Mouse (Mus musculus) layer of hippocampus, postnatal 10 days (tissue): ENCODE measurements around the gene Dnah3. TPM values are rescaled to one million over a fixed set of nuclear protein-coding genes. Genes with fewer than 3 reads are reported as not detected.
A peak's percentile ranks its signal among the peaks of the same experiment; 100 is the strongest.

ENCODE experiments used
- DNase-seq, 2 experiments: peaks; one replicate each; pipeline ENCODE4 v3.0.0; 2021; ENCODE audit warnings: low spot score in 2 of 2
- total RNA-seq, 2 experiments: library from RNA; stranded (reverse); gene quantifications; 2 replicates each; pipeline ENCODE4 v1.2.3; 2021

The Dnah3 gene
- total RNA-seq, 2 experiments from 2014 or later, result 0.37 to 0.42 TPM

DNA sequence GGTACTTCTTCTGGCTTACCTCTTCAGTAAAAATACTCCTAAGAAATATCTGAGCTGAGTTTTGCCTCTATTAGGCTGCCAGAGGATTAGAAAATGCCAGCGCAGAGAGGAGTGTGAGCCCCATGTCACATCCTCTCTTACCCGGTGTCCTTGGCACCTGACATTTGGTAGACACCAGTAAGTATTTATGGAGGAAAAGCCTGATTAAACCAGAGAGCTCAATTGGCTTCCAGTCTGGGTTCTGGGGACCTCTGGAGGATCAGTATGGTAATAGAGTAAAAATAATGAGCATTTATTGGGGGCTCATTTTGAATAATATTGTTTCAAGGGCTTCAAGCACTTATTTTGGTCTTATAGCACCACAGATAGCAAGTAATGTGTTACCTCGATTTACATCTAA, 39.6 kb downstream of the Dnah3 start:
- no peak for DNase-seq

DNA sequence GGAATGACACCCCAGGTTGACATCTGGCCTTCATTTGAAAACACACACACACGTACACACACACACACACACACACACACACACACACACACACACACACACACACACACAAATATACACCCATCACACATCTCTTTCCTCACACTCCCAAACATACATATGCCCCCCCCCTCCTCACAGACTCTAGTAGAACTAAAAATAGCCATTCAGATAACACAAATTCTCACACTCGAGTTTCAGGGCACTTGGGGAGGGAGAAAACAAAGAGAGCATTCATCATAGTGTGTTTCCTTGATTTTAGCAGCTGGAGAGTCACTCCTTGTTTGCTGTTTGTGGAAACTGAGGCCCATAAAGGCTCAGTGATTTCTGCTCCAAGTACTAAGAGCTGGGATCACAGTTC, 41.1 kb downstream of the Dnah3 start:
- DNase-seq, result no peak

DNA sequence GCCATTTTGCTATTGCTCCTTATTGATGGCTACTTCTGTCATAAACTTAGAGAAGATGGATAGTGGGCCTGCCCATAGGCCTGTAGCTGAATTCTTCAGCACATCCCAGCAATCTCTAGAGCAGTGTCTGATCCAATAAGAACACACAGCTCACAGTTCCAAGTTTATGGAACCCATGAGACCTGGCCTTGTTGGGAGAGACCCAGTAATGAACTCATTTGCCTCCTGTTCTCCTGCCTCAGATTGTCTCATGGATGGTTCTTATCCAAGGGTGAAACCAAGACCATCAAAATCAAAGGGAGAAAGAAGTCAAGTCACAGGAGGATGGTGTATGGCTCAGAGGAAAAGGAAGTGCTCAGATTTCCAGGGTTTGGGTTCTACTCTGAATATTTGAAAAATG, 44.6 kb downstream of the Dnah3 start:
- DNase-seq, result no peak

DNA sequence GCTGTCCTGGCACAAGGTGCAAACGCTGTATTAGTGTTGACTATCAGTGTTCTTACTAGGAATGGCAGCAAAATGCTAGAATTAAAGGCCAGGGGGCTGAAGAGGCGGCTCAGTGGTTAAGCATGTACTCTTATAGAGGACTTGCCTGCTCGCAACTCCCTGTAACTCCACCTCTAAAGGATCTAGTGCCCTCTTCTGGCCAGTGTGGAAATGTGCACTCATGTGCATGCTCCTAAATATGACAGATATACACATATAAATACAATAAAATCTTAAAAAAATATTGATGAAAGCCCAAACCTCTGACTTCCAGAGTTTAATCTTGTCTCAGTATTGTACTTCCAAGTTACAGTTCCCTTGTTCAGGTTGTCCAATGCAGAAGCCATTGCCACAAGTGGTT, 51.1 kb downstream of the Dnah3 start:
- DNase-seq, result no peak

DNA sequence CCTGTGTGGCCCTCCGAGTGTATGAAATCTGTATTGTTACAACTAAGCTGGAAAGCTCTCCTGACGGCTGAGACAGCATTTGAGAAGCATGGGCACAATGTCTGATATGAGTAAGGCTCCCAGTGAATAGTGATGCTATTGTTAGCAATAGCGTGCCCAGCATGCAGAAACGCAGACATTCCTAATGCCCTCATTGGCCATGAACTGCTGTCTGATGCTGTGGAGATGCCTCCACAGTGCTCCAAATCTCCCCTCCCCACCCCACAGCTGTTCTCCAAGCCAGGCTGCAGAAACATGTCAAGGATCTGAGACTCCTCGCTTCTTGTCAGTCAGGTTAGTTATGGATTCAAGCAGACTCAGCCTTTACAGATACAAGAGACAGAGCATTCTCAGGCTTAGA, 58.7 kb downstream of the Dnah3 start:
- peak in 1 of 2 experiments; percentile 4 for DNase-seq

- DNase-seq, result peak in 1 of 2 experiments; percentile 11
Measured at GRCm38 (mm10) chr7:120034996-120035395, 60.1 kb downstream of the Dnah3 start.

GRCm38 (mm10) chr7:120034566-120034965, 60.5 kb downstream of the Dnah3 start:
- peak in 1 of 2 experiments; percentile 17 for DNase-seq

DNA sequence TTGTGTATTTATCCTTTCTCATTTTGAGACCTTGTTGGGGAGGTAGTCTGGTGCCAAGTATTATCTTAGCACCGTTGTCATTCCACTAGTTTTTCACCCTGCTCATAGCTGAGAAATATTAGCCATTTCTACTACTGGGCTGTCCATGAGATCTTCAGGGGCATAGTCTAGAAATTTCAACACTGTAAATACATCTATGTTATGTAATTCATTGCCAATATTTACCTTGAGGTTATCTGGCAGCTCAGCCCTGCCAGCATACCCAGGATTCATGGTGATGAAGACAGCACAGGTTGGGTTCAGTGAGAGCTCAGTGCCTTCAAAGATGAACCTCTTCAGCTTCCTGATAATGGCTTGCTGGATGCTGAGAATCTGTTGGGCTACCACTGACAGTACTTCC, 66.4 kb downstream of the Dnah3 start:
- no peak for DNase-seq

GRCm38 (mm10) chr7:119997066-119997465, 98.0 kb downstream of the Dnah3 start:
- DNase-seq, result no peak

DNA sequence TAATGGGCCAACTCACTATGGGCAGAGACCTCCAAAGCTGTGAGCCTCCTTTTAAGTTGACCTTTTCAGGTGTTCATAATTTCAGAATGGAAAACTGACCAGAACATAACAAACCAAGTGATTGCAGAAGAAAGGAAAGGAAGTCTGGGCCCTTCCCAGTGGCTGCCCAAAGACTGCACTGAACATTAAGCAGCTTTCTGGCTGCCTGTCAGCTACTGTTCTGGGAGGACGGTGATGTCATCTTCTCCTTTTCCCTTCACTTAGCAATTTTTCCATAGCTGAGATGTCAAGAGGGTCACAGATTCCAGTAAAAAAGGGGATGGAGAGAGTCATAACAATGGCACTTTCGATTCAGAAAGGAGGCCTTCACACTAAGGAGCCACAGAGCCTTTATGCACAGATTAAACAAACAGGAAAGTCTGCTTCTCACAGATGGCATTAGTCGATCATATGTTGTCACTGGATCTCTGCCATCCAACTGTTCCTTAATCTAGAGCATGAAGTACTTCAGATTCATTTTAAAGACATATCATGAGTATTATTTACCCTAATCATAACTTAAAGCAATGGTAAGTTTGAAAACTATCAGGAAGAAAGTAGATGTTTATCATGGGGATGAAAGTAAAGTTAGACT, 109.7 kb downstream of the Dnah3 start:
- peak in 1 of 2 experiments; percentile 26 for DNase-seq

DNA sequence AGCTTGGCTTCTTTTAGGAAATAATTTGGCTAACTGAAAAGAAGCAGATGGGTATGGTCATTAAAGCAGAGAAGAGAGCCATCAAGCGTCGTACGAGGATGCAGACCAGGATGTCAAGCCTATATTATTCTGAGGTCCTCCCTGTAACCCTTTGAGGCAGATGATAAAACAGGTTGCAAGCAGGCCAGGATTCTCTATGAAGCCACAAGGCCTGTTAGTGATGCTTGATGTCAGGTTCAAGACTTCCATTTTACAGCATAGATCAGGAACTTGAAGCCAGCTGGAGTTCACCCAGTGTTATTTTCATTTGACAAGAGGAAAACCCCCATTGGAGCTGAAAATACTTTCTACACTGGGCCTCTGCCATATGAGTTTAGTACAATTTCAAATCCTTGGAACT, 114.9 kb downstream of the Dnah3 start:
- no peak for DNase-seq

DNA sequence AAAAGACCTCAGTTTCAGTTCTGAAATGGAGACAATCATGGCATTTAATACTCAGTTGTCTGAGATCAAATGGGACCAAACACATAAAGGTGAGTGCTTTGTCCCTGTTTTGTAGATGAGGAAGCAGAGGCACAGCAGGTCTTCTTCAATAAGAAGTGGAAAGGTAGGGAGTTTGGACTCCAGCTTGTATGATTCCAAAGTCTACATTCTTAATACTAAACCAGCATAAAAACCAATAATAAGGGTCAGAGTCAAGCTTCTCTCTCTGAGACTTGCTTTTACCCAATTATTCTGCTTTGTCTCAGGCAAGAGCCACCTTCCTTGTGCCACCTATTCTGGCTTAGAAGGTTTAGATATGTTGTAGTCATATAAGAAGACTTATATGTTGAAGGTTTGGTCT, 116.5 kb downstream of the Dnah3 start:
- DNase-seq, result no peak

DNA sequence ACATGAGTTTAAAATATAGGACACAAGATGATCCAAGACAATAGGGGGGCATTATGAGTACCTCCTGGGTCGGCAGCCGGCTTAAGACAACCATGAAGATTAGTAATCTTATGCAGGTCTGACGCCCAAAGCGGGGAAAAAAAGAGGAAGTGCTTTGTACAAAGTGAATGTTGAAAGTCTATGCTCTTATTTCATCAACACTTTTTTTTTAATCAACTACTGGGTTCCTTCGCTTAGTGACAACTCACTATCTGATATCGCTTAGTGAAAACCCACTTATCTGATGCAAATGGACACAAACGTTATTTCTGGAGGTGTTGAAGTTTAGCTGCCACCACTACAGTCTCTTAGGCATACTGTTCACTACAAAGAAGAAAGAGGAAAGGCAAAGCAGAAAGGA, 117.5 kb downstream of the Dnah3 start:
- DNase-seq, result no peak

DNA sequence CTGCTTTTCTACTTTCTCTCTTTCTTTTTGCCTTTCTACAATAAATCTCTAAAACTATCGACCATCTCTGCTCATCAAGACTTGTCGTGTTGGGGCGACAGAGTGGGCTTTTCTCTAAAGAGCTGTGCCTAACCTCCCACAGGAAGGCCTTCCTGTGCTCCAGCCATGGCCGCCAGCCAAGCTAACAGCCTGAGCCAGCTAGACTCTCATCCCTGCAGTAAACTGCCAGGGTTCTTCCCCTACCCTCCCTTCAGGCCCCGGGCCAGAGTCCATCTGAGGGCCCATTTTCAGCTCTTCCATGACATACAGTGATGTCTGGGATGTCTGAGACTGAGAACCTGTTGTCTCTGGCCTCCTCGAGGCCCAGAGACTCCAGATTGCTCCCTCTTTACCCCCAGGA, 118.8 kb downstream of the Dnah3 start:
- DNase-seq, result no peak

DNA sequence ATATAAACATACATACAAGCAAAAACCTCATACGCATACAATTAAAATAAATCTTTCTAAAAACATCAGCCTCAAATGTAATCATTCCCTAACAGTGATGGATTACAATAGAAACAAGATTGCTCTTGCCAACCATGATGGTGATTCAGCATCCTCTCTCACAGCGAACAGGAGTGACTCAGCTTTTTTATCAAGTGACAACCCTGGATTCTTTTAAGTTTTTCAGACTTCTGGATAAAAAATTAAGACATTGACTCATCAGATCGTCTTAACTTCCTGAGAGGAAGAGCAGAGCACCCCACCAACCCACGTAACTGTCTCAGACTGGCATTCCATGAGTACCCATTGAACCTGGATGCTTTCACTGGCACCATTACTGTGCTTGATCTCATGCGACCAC, 120.9 kb downstream of the Dnah3 start:
- DNase-seq, result no peak

GRCm38 (mm10) chr7:119969320-119969719, 125.8 kb downstream of the Dnah3 start:
- DNase-seq, result no peak

DNA sequence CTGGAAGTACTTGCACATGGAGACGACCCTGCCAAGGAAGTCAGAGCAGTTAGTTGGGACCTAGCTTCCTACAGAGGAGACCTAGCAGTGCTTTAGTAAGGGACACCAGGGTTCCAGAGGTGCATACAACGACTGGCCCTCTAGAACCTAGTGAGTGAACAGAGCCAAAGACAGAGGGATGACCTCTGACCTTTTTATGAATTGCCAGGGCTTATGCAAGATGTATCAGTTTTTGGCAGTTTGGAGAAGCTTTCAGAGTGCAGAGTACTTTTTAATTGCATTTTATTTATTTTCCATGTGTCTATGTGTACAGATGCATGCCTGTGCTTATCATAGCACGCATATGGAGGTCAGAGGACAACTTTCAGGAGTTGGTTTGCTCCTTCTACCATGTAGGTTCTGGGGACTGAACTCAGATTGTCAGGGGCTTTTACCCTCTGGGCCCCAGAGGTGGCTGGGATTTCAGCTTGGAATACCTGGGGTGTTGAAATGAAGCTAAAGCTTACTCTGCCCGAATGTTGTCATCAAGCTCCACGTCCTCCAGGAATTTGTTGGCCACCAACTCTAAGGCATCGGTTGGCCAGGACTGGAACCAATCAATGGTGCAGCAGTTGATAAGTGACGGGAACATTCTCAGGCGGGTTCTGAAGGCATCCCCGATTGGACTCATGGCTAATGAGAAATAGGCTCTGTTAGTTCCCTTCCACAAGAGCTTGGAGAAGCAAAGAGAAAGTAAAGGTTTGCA, 129.3 kb downstream of the Dnah3 start:
- DNase-seq, result no peak

- no peak for DNase-seq
Measured at GRCm38 (mm10) chr7:119965205-119965604, 129.9 kb downstream of the Dnah3 start.

DNA sequence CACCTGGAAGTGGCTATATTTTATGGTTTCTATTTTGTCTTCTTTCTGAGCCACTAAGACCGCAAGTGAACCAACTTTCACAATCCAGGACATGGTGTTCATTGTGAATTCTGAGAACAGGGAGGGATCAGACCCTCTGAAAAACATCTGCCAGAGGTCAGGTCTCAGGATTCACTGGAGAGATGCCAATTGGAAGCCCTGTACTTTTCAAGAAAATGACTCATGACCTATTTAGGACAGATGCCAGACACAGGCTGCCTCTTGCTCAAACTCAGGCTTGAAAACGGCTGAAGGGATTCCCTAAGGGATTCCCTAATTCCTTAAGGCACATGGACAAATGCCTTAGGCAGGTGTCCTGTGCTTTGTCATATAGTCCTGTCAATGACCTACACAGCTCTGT, 134.0 kb downstream of the Dnah3 start:
- DNase-seq, result no peak

- no peak for DNase-seq
Measured at GRCm38 (mm10) chr7:119960546-119960945, 134.5 kb downstream of the Dnah3 start.

GRCm38 (mm10) chr7:119960006-119960405, 135.1 kb downstream of the Dnah3 start:
- DNase-seq, result no peak

DNA sequence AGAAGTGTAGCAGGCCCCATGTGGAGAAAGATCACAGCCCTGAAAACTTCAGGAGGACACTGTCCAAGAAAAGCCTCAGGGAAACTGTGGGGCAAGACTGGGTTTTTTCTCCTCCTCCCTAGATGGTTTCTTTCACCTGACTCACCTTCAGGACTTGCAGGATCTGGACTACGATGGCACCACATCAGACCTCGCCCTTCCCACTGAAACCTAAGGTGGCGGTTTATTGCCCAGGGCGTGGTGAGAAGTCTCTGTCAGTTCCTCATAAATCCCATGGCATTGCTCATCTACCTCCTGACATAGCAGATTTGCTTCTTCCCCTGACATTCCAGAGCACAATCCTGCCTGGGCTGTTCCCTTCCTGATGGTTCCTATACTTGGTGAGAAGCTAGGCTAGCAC, 135.6 kb downstream of the Dnah3 start:
- no peak for DNase-seq

- no peak for DNase-seq
Measured at GRCm38 (mm10) chr7:119959091-119959490, 136.0 kb downstream of the Dnah3 start.
